ENCODE assay signal across 9 mouse cellular contexts in genomic region chr17:12507654-12508204, GRCm38 (mm10). TPM values are rescaled to one million over a fixed set of nuclear protein-coding genes. Genes with fewer than 3 reads are reported as not detected.
A peak's percentile ranks its signal among the peaks of the same experiment; 100 is the strongest.
DNase-seq lines count a peak whose midpoint lies in the region; ATAC-seq and TF ChIP-seq lines count a peak whose summit lies in the region.
"Had no signal": no experiment of that assay in that cellular context is flagged by ENCODE, and none has a peak within 500 bp of the region (broad histone marks: within the 10 kb centered on the region; RNA-seq: fewer than 3 reads in every experiment).

Gene Slc22a3 (minus strand): TSS chr17:12507704.

- no peak for DNase-seq in heart, adult 18-20 months
- no peak for DNase-seq in heart, postnatal 25 days (ENCODE audit: low spot score)
- peak; percentile 91 for DNase-seq in MEL (ENCODE audit: low read depth, low spot score)
- no peak for DNase-seq in right cerebral cortex, postnatal 10 days (ENCODE audit: low spot score in 2 of 2)
- no peak for DNase-seq in left cerebral cortex, postnatal 4 days

- peak within 1 kb of the TSS; percentile 88 for H3K9ac ChIP-seq in MEL (ENCODE audit: control insufficient read depth, low read depth, low read length, poor library complexity, severe bottlenecking)
- H3K9ac ChIP-seq in liver, embryonic 16.5 days (ENCODE audit: low read depth, low read length), result no peak within 1 kb of the TSS

- no peak for TF ChIP-seq RAD21 in MEL (IDR thresholded peaks at IDR 0.05; ENCODE audit: low read depth, low read length)

- no peak for ATAC-seq in hematopoietic stem cell, adult 5-6 weeks (replicated peaks in 1 of 2; ENCODE audit: insufficient read depth in 1 of 2, low FRiP score in 2 of 2, low TSS enrichment in 1 of 2, low read depth in 1 of 2, poor library complexity in 2 of 2, severe bottlenecking in 2 of 2)
- ATAC-seq in liver, embryonic 16.5 days (ENCODE audit: low read depth), result peak; percentile 13; the same call in 1 of the 2 replicates
- no peak for ATAC-seq in frontal cortex, adult (ENCODE audit: low TSS enrichment)

- TF ChIP-seq POLR2A in MEL (IDR thresholded peaks at IDR 0.05; ENCODE audit: control insufficient read depth in 1 of 2, insufficient read depth in 1 of 2, low read depth in 1 of 2, low read length in 2 of 2, poor library complexity in 1 of 2), result peak in 1 of 2 experiments; percentile 66; a peak in 2 of 4 replicates

- H3K4me1 ChIP-seq in MEL (ENCODE audit: control insufficient read depth in 1 of 2, insufficient read depth in 2 of 2, low read length in 2 of 2), result peaks cover 30 to 56% of the 10 kb centered on the region in 2 experiments
- H3K4me1 ChIP-seq in liver, embryonic 16.5 days (ENCODE audit: control insufficient read depth, low read depth, low read length), result no peaks in the 10 kb centered on the region

- peak within 1 kb of the TSS; percentile 49 for H3K4me2 ChIP-seq in liver, embryonic 16.5 days (ENCODE audit: low read depth, low read length)

- H3K4me3 ChIP-seq in MEL (ENCODE audit: control insufficient read depth in 1 of 2, insufficient read depth in 1 of 2, low read depth in 2 of 2, low read length in 2 of 2), result peak within 1 kb of the TSS; percentile 84 to 92
- H3K4me3 ChIP-seq in liver, embryonic 16.5 days (ENCODE audit: low read depth, low read length), result peak within 1 kb of the TSS; percentile 31

- TF ChIP-seq EP300 in MEL (IDR thresholded peaks at IDR 0.05; ENCODE audit: low read depth in 1 of 2, low read length in 2 of 2), result peak; percentile 78 to 93

- intact Hi-C loops in heart, postnatal 25 days (cut with DNase I), result no loop called here
- intact Hi-C loops in left cerebral cortex, postnatal 4 days (cut with DNase I), result no loop called here

- no peaks in the 10 kb centered on the region for H3K27me3 ChIP-seq in MEL (ENCODE audit: control insufficient read depth in 1 of 2, insufficient read depth in 2 of 2, low read length in 2 of 2)
- H3K27me3 ChIP-seq in liver, embryonic 16.5 days (ENCODE audit: control insufficient read depth, insufficient read depth, low read depth, low read length), result peaks cover 33% of the 10 kb centered on the region

- H3K36me3 ChIP-seq in MEL (ENCODE audit: control insufficient read depth in 1 of 2, insufficient read depth in 2 of 2, low read length in 2 of 2), result peaks cover under 1 to 56% of the 10 kb centered on the region in 2 experiments; a peak in 3 of 4 replicates
- H3K36me3 ChIP-seq in liver, embryonic 16.5 days (ENCODE audit: control insufficient read depth, insufficient read depth), result no peaks in the 10 kb centered on the region

- 6% methylated on average over 14 of the region's 14 CpGs for WGBS in liver, embryonic 16.5 days (ENCODE audit: insufficient replicate concordance)

- H3K79me2 ChIP-seq in MEL (ENCODE audit: control insufficient read depth, insufficient read depth, low read length, poor library complexity), result peaks cover 47% of the 10 kb centered on the region

- peak within 1 kb of the TSS; percentile 95 for H3K27ac ChIP-seq in MEL (ENCODE audit: control insufficient read depth, low read depth, low read length)
- H3K27ac ChIP-seq in liver, embryonic 16.5 days (ENCODE audit: low read length), result no peak within 1 kb of the TSS
- H3K27ac ChIP-seq: macrophage had no signal

- no peak for TF ChIP-seq CTCF in MEL (IDR thresholded peaks at IDR 0.05 in 2 of 3, conservative IDR thresholded peaks at IDR 0.05 in 1 of 3; ENCODE audit: control insufficient read depth in 1 of 3, insufficient read depth in 1 of 3, low read depth in 2 of 3, low read length in 3 of 3, poor library complexity in 1 of 3, severe bottlenecking in 1 of 3)

- H3K9me3 ChIP-seq in MEL (replicated peaks; ENCODE audit: insufficient read depth, low read length), result no peaks in the 10 kb centered on the region
- no peaks in the 10 kb centered on the region for H3K9me3 ChIP-seq in liver, embryonic 16.5 days (replicated peaks; ENCODE audit: control insufficient read depth, low read length)

TF ChIP-seq in MEL, 35 proteins besides CTCF, POLR2A, EP300 and RAD21:
- TF ChIP-seq ZNF384 (IDR thresholded peaks at IDR 0.05; ENCODE audit: low read depth, low read length) (no peak), MAZ (IDR thresholded peaks at IDR 0.05; ENCODE audit: low read depth, low read length) (0 out of 2 replicates have a peak, but pooled peaks have one; percentile 29), MAX (IDR thresholded peaks at IDR 0.05; ENCODE audit: low read length) (peak; percentile 75), MXI1 (IDR thresholded peaks at IDR 0.05; ENCODE audit: low read depth, low read length) (peak; percentile 72), JUND (IDR thresholded peaks at IDR 0.05; ENCODE audit: low read depth, low read length) (no peak), ZMIZ1 (IDR thresholded peaks at IDR 0.05; ENCODE audit: low read depth, low read length) (peak; percentile 74), MYC (IDR thresholded peaks at IDR 0.05; ENCODE audit: low read depth, low read length) (peak; percentile 89), BHLHE40 (IDR thresholded peaks at IDR 0.05; ENCODE audit: borderline replicate concordance, low read depth, low read length) (peak; percentile 53; the same call in 1 of the 2 replicates), NRF1 (IDR thresholded peaks at IDR 0.05; ENCODE audit: insufficient read depth, low read depth, low read length, poor library complexity, severe bottlenecking) (no peak), POLR2AphosphoS2 (IDR thresholded peaks at IDR 0.05; ENCODE audit: low read length) (peak; percentile 60; the same call in 1 of the 2 replicates), TBP (IDR thresholded peaks at IDR 0.05; ENCODE audit: low read depth, low read length) (peak; percentile 92), TCF12 (IDR thresholded peaks at IDR 0.05; ENCODE audit: low read depth, low read length) (peak; percentile 93), HCFC1 (IDR thresholded peaks at IDR 0.05; ENCODE audit: low read depth, low read length) (no peak), UBTF (IDR thresholded peaks at IDR 0.05; ENCODE audit: borderline replicate concordance, insufficient read depth, low read depth, low read length) (0 out of 2 replicates have a peak, but pooled peaks have one; percentile 42), GATA1 (IDR thresholded peaks at IDR 0.05; ENCODE audit: low read depth, low read length) (peak; percentile 95), SIN3A (IDR thresholded peaks at IDR 0.05; ENCODE audit: low read length) (peak; percentile 92), E2F4 (IDR thresholded peaks at IDR 0.05; ENCODE audit: borderline replicate concordance, low read depth, low read length) (no peak), MYB (IDR thresholded peaks at IDR 0.05; ENCODE audit: low read depth, low read length) (peak; percentile 30; the same call in 1 of the 2 replicates), TAL1 (IDR thresholded peaks at IDR 0.05; ENCODE audit: low read length) (peak; percentile 92), SMC3 (IDR thresholded peaks at IDR 0.05; ENCODE audit: low read depth, low read length) (no peak), RCOR1 (IDR thresholded peaks at IDR 0.05; ENCODE audit: low read depth, low read length) (peak; percentile 84; the same call in 1 of the 2 replicates), MEF2A (IDR thresholded peaks at IDR 0.05; ENCODE audit: extremely low read depth, insufficient replicate concordance, low read depth, low read length, poor library complexity, severe bottlenecking) (no peak), ETS1 (IDR thresholded peaks at IDR 0.05; ENCODE audit: low read depth, low read length) (peak; percentile 94), ELF1 (IDR thresholded peaks at IDR 0.05; ENCODE audit: low read depth, low read length) (peak; percentile 36; the same call in 1 of the 2 replicates), NELFE (IDR thresholded peaks at IDR 0.05; ENCODE audit: low read depth, low read length) (peak; percentile 52), ZKSCAN1 (IDR thresholded peaks at IDR 0.05; ENCODE audit: low read depth, low read length) (no peak)

RNA-seq across cellular contexts. Expression of gene Slc22a3, which starts in this region (rescaled TPM):
- 10 to 100 TPM; 12.0 to 13.9 TPM for total RNA-seq in heart, adult 18-20 months (2021)
- total RNA-seq in heart, postnatal 25 days (2021), result 1 to 10 TPM; 5.6 to 7.0 TPM
- total RNA-seq in MEL (2012; rRNA removed), result 31.5 and 56.0 TPM in 2 replicates
- polyA plus RNA-seq in MEL (2012; ENCODE audit: insufficient read depth in 1 of 2, insufficient read length in 2 of 2, low read depth in 1 of 2, low replicate concordance in 2 of 2, missing spikeins in 1 of 2), result 10 to 100 TPM in 1 of 2 experiments, not detected in 1; 87.7 TPM
- 24.3 and 24.8 TPM in 2 replicates for total RNA-seq in hematopoietic stem cell, adult 5-6 weeks (2017)
- 0.48 and 0.50 TPM in 2 replicates for polyA plus RNA-seq in liver, embryonic 16.5 days (2015; fragmentation: Nextera tagmentation; extraction: Ambion mirVana)
- total RNA-seq in left cerebral cortex, postnatal 4 days (2021), result 1 to 10 TPM; 7.1 to 7.8 TPM
- polyA plus RNA-seq: macrophage had no signal

Comparison
In these comparisons a context has a peak if more than half of its experiments do, and no peak if none do; other contexts are left out.
1. Peak in ATAC-seq, H3K4me3 ChIP-seq and H3K4me2 ChIP-seq in liver, embryonic 16.5 days; RNA of the gene not detected or under 1 TPM.